Mouse (Mus musculus): ENCODE measurements at regions not wholly inside any gene's neighbourhood (a gene's known extent, or its start where the extent isn't known, plus 50 kb on each side); places are given as distances from the start of the nearest gene placed in this dataset.
"Not testable (repeated sequence)": the region's sequence is repeated elsewhere in the genome, so short reads cannot be mapped to it uniquely, and the experiment has no call there.

- dilution Hi-C loops (cut with MboI; ENCODE audit: extremely low pct_ligation_motif_present, extremely low pct_unique_long_range_greater_than_20kb, low sequenced_read_pairs) (no loop called here), in situ Hi-C loops (cut with MboI; ENCODE audit: low pct_ligation_motif_present, low pct_unique_long_range_greater_than_20kb, low sequenced_read_pairs) (no loop called here)
- Histone ChIP-seq H3K79me2 (replicated peaks; ENCODE audit: control insufficient read depth, extremely low read depth, insufficient read depth, poor library complexity, severe bottlenecking) (no peaks in the 10 kb centered on the region), H3K4me3 (replicated peaks in 1 of 3; ENCODE audit: low read depth in 2 of 3, low read length in 2 of 3, poor library complexity in 1 of 3) (no peak overlapping the region), H3K27ac (ENCODE audit: insufficient read depth, low read depth) (no peak overlapping the region), H3K36me3 (replicated peaks in 1 of 2; ENCODE audit: control insufficient read depth in 1 of 2, insufficient read depth in 1 of 2, low read length in 1 of 2) (no peaks in the 10 kb centered on the region), H3K4me1 (ENCODE audit: control insufficient read depth in 1 of 2, insufficient read depth in 2 of 2) (no peaks in the 10 kb centered on the region), H3K9ac (ENCODE audit: insufficient read depth, low read depth) (no peak overlapping the region), H3K9me3 (replicated peaks; ENCODE audit: low read length) (no peaks in the 10 kb centered on the region), H3K27me3 (replicated peaks) (no peaks in the 10 kb centered on the region), H3K4me2 (ENCODE audit: insufficient read depth, low read depth, poor library complexity, severe bottlenecking) (no peak overlapping the region)
- TF ChIP-seq E2F4 (IDR thresholded peaks at IDR 0.05; ENCODE audit: insufficient replicate concordance, low read depth, low read length): no peak
- no peak for TF ChIP-seq RCOR1 (conservative IDR thresholded peaks at IDR 0.05; ENCODE audit: low read depth, low read length)
- TF ChIP-seq JUN (IDR thresholded peaks at IDR 0.05; ENCODE audit: insufficient read depth, low read depth, low read length): no peak
- TF ChIP-seq SMC3 (IDR thresholded peaks at IDR 0.05; ENCODE audit: low read depth, low read length): no peak
- TF ChIP-seq NELFE (IDR thresholded peaks at IDR 0.05; ENCODE audit: low read depth, low read length): no peak
- no peak for TF ChIP-seq MYC (IDR thresholded peaks at IDR 0.05; ENCODE audit: low read depth, low read length)
- no peak for TF ChIP-seq HCFC1 (IDR thresholded peaks at IDR 0.05; ENCODE audit: low read depth, low read length)
- no peak for TF ChIP-seq MXI1 (IDR thresholded peaks at IDR 0.05; ENCODE audit: low read depth, low read length)
- no peak for TF ChIP-seq POLR2A (IDR thresholded peaks at IDR 0.05; ENCODE audit: low read depth, low read length)
- TF ChIP-seq CTCF (conservative IDR thresholded peaks at IDR 0.05 in 1 of 2, IDR thresholded peaks at IDR 0.05 in 1 of 2; ENCODE audit: low read depth in 2 of 2, low read length in 2 of 2): peak in 1 of 2 experiments; percentile 22; a peak in 1 of 4 replicates
- TF ChIP-seq KAT2A (IDR thresholded peaks at IDR 0.05; ENCODE audit: insufficient replicate concordance, low read length): no peak
- TF ChIP-seq ZNF384 (IDR thresholded peaks at IDR 0.05; ENCODE audit: low read depth, low read length): peak; percentile 71
- TF ChIP-seq RAD21 (IDR thresholded peaks at IDR 0.05; ENCODE audit: low read depth, low read length): peak; percentile 30
- no peak for TF ChIP-seq TBP (conservative IDR thresholded peaks at IDR 0.05; ENCODE audit: low read depth, low read length)
- TF ChIP-seq PAX5 (IDR thresholded peaks at IDR 0.05; ENCODE audit: low read length): no peak
- no peak for TF ChIP-seq USF2 (conservative IDR thresholded peaks at IDR 0.05; ENCODE audit: low read depth, low read length)
- DNase-seq (ENCODE audit: extremely low read depth): no peak
Observed at GRCm38 (mm10) chr4:114296380-114296779, 110.1 kb upstream of the Trabd2b start.

DNA sequence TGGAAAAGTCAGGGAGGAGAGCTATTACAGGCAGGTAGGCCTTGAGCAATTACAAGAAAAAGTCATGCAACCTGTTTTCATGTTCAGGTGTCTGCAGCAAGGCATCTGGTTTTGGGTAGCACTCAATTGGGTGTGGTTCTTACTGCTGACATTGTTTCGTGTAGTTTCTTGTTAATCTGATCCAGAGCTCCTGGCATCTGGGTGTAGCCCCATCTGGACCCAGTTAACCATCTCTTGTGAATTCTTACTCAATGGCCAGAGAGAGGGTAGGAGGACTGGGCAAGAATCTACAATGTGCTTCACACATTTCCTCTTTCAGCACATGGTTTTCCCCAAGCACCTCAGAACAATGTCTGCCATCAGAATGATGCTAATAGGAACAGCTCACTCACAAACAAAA, 108.0 kb upstream of the Trabd2b start:
- DNase-seq (ENCODE audit: extremely low read depth); H3K27ac ChIP-seq (ENCODE audit: insufficient read depth, low read depth); H3K4me3 ChIP-seq (replicated peaks in 1 of 3; ENCODE audit: low read depth in 2 of 3, low read length in 2 of 3, poor library complexity in 1 of 3); H3K36me3 ChIP-seq (replicated peaks in 1 of 2; ENCODE audit: control insufficient read depth in 1 of 2, insufficient read depth in 1 of 2, low read length in 1 of 2); H3K4me2 ChIP-seq (ENCODE audit: insufficient read depth, low read depth, poor library complexity, severe bottlenecking); H3K9ac ChIP-seq (ENCODE audit: insufficient read depth, low read depth); H3K79me2 ChIP-seq (replicated peaks; ENCODE audit: control insufficient read depth, extremely low read depth, insufficient read depth, poor library complexity, severe bottlenecking); in situ Hi-C loops (cut with MboI; ENCODE audit: low pct_ligation_motif_present, low pct_unique_long_range_greater_than_20kb, low sequenced_read_pairs); H3K27me3 ChIP-seq (replicated peaks); H3K4me1 ChIP-seq (ENCODE audit: control insufficient read depth in 1 of 2, insufficient read depth in 2 of 2); dilution Hi-C loops (cut with MboI; ENCODE audit: extremely low pct_ligation_motif_present, extremely low pct_unique_long_range_greater_than_20kb, low sequenced_read_pairs); H3K9me3 ChIP-seq (replicated peaks; ENCODE audit: low read length): not testable (repeated sequence)
